Comparison of ENCODE assay signal across 25 mouse cellular contexts in the genomic region with DNA sequence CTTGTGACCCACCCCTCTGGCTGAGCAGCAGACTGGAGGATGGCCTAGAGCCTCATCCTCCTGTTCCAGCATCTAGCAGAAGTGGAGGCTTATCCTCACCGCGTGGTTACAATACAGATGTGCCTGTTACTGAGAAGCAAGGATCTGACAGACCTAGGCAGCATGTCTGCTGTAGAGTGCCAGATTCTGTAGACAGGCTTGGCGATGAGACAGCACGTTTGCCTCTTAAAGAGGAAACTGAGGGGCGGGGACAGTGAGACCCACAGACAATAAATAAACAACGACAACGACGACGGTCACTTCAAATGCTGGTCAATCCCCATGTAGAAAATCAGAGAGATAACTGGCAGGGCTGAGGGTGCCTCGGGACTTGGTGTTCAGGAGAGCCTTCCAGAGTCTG.
A peak's percentile ranks its signal among the peaks of the same experiment; 100 is the strongest.
DNase-seq lines count a peak whose midpoint lies in the region; ATAC-seq lines count a peak whose summit lies in the region.
"Had no signal": no experiment of that assay in that cellular context is flagged by ENCODE, and none has a peak within 500 bp of the region (broad histone marks: within the 10 kb centered on the region; RNA-seq: fewer than 3 reads in every experiment).

No protein-coding gene starts in this region.

- H3K36me3 ChIP-seq in lung, embryonic 16.5 days (ENCODE audit: control insufficient read depth, insufficient read depth, low read length) = no peaks in the 10 kb centered on the region
- H3K36me3 ChIP-seq in megakaryocyte, embryonic 14.5 days (replicated peaks; ENCODE audit: low read length) = peaks cover 15% of the 10 kb centered on the region
- H3K36me3 ChIP-seq: forebrain, embryonic 10.5 days; heart, embryonic 12.5 days; heart, embryonic 15.5 days; hindbrain, embryonic 10.5 days; hindbrain, embryonic 13.5 days had no signal

- H3K4me2 ChIP-seq in lung, embryonic 16.5 days (ENCODE audit: low read depth, low read length) = peak overlapping the region; percentile 13; the same call in 1 of the 2 replicates
- H3K4me2 ChIP-seq: forebrain, embryonic 13.5 days; heart, embryonic 12.5 days; heart, embryonic 15.5 days; hindbrain, embryonic 13.5 days had no signal

- H3K4me1 ChIP-seq in lung, embryonic 16.5 days (replicated peaks; ENCODE audit: control insufficient read depth, insufficient read depth, low read length) = peaks cover 23% of the 10 kb centered on the region
- peaks cover 86% of the 10 kb centered on the region for H3K4me1 ChIP-seq in megakaryocyte, embryonic 14.5 days

- no peak overlapping the region for H3K4me3 ChIP-seq in lung, embryonic 16.5 days (ENCODE audit: low read length)
- H3K4me3 ChIP-seq in megakaryocyte, embryonic 14.5 days (replicated peaks) = peak overlapping the region; percentile 50
- H3K4me3 ChIP-seq: forebrain, embryonic 10.5 days; forebrain, embryonic 13.5 days; heart, embryonic 12.5 days; heart, embryonic 15.5 days; hindbrain, embryonic 10.5 days; hindbrain, embryonic 13.5 days had no signal

- peak; percentile 87 for DNase-seq in heart, adult 11 months
- DNase-seq in heart, adult 9 months (ENCODE audit: low spot score in 2 of 2) = no peak
- DNase-seq in lung, adult 18-20 months = no peak
- DNase-seq in induced T-regulatory cell, adult 2 months (ENCODE audit: low read depth) = peak; percentile 9
- no peak for DNase-seq in Muller cell, postnatal 12 days (ENCODE audit: inconsistent ontology term)
- DNase-seq: adrenal gland, postnatal 10 days; adrenal gland, postnatal 36 days; cerebellum, adult 18-20 months; cerebellum, adult 9-10 months; cerebellum, postnatal 14 days; gastrocnemius, postnatal 10 days; gastrocnemius, postnatal 36 days; heart, postnatal 10 days; heart, postnatal 36 days had no signal

- H3K9me3 ChIP-seq in lung, embryonic 16.5 days (ENCODE audit: control insufficient read depth, low read length) = no peaks in the 10 kb centered on the region
- no peaks in the 10 kb centered on the region for H3K9me3 ChIP-seq in megakaryocyte, embryonic 14.5 days
- H3K9me3 ChIP-seq: forebrain, embryonic 10.5 days; forebrain, embryonic 13.5 days; heart, embryonic 12.5 days; heart, embryonic 15.5 days; hindbrain, embryonic 10.5 days; hindbrain, embryonic 13.5 days had no signal

- H3K9ac ChIP-seq in lung, embryonic 16.5 days (ENCODE audit: low read length) = no peak overlapping the region
- H3K9ac ChIP-seq: forebrain, embryonic 13.5 days; heart, embryonic 12.5 days; heart, embryonic 15.5 days; hindbrain, embryonic 13.5 days had no signal

- peak; percentile 64; the same call in 1 of the 2 replicates for ATAC-seq in lung, embryonic 16.5 days (ENCODE audit: low read depth)
- no peak for ATAC-seq in megakaryocyte, adult 5-6 weeks (ENCODE audit: poor library complexity, severe bottlenecking)
- ATAC-seq: forebrain, embryonic 13.5 days; forebrain, embryonic 16.5 days; Patski had no signal

- H3K27me3 ChIP-seq in lung, embryonic 16.5 days (ENCODE audit: control insufficient read depth, insufficient read depth, low read depth, low read length) = no peaks in the 10 kb centered on the region
- H3K27me3 ChIP-seq in megakaryocyte, embryonic 14.5 days (replicated peaks) = no peaks in the 10 kb centered on the region
- H3K27me3 ChIP-seq: forebrain, embryonic 13.5 days; heart, embryonic 12.5 days; heart, embryonic 15.5 days; hindbrain, embryonic 13.5 days; Patski had no signal

- H3K27ac ChIP-seq in lung, embryonic 16.5 days (ENCODE audit: low read length) = no peak overlapping the region
- H3K27ac ChIP-seq: forebrain, embryonic 10.5 days; forebrain, embryonic 13.5 days; heart, embryonic 15.5 days; hindbrain, embryonic 10.5 days; hindbrain, embryonic 13.5 days had no signal

- WGBS in lung, embryonic 16.5 days = 30% methylated on average over 10 of the region's 10 CpGs

Comparison
In these comparisons a context has a peak if more than half of its experiments do, and no peak if none do; other contexts are left out.
1. DNase-seq: peak in heart, adult 11 months (single experiment) and induced T-regulatory cell, adult 2 months (single experiment); none in heart, adult 9 months (0 of 2), lung, adult 18-20 months (0 of 2) and Muller cell, postnatal 12 days (single experiment).